ENCODE assay signal across 9 mouse cellular contexts in genomic region chr5:37029326-37029905, GRCm38 (mm10). TPM values are rescaled to one million over a fixed set of nuclear protein-coding genes. Genes with fewer than 3 reads are reported as not detected.
DNase-seq lines count a peak whose midpoint lies in the region; ATAC-seq and TF ChIP-seq lines count a peak whose summit lies in the region.
"Had no signal": no experiment of that assay in that cellular context is flagged by ENCODE, and none has a peak within 500 bp of the region (broad histone marks: within the 10 kb centered on the region; RNA-seq: fewer than 3 reads in every experiment).

No protein-coding gene starts in this region.

- H3K27ac ChIP-seq in gastrocnemius, adult 2 months = no peak overlapping the region
- no peak overlapping the region for H3K27ac ChIP-seq in limb, embryonic 10.5 days
- H3K27ac ChIP-seq in stomach, embryonic 15.5 days = no peak overlapping the region

- 0 out of 2 replicates have a peak, but pooled peaks have one; percentile 7 for ATAC-seq in common myeloid progenitor, adult 5-6 weeks (replicated peaks; ENCODE audit: low read depth, poor library complexity, severe bottlenecking)
- 0 out of 2 replicates have a peak, but pooled peaks have one; percentile 4 for ATAC-seq in stomach, embryonic 15.5 days (ENCODE audit: insufficient read depth, low FRiP score, low read depth)

- intact Hi-C loops in gastrocnemius, adult 2 months (cut with DNase I) = no loop called here

- peak overlapping the region; percentile 100 for H3K4me2 ChIP-seq in stomach, embryonic 15.5 days

- peaks cover 74% of the 10 kb centered on the region for H3K27me3 ChIP-seq in limb, embryonic 10.5 days (ENCODE audit: low read depth, poor library complexity, severe bottlenecking)
- peaks cover 45% of the 10 kb centered on the region for H3K27me3 ChIP-seq in stomach, embryonic 15.5 days (replicated peaks)

- 1% methylated on average over 17 of the region's 17 CpGs for WGBS in limb, embryonic 10.5 days
- under 1% methylated on average over 17 of the region's 17 CpGs for WGBS in stomach, embryonic 15.5 days

- no peak overlapping the region for H3K9ac ChIP-seq in stomach, embryonic 15.5 days

- peaks cover 18% of the 10 kb centered on the region for H3K4me1 ChIP-seq in limb, embryonic 10.5 days
- H3K4me1 ChIP-seq in stomach, embryonic 15.5 days = peaks cover 15% of the 10 kb centered on the region

- TF ChIP-seq CTCF in gastrocnemius, adult 2 months (IDR thresholded peaks at IDR 0.05) = no peak

- no peaks in the 10 kb centered on the region for H3K9me3 ChIP-seq in limb, embryonic 10.5 days (replicated peaks)
- H3K9me3 ChIP-seq in stomach, embryonic 15.5 days = no peaks in the 10 kb centered on the region

- DNase-seq in gastrocnemius, adult 2 months = no peak
- no peak for DNase-seq in gastrocnemius, adult 18-20 months (ENCODE audit: low spot score)
- DNase-seq in B cell, adult 2 months = peak; percentile 20 to 24
- DNase-seq in limb, embryonic 10.5 days (ENCODE audit: low spot score) = peak; percentile 36
- DNase-seq in kidney, postnatal 14 days = no peak
- no peak for DNase-seq in layer of hippocampus, postnatal 10 days (ENCODE audit: low spot score in 2 of 2)

- H3K4me3 ChIP-seq in gastrocnemius, adult 2 months = peak overlapping the region; percentile 73
- H3K4me3 ChIP-seq in limb, embryonic 10.5 days = peak overlapping the region; percentile 67
- H3K4me3 ChIP-seq in stomach, embryonic 15.5 days (replicated peaks) = peak overlapping the region; percentile 53

- H3K36me3 ChIP-seq in limb, embryonic 10.5 days = no peaks in the 10 kb centered on the region
- H3K36me3 ChIP-seq in stomach, embryonic 15.5 days = no peaks in the 10 kb centered on the region

RNA-seq across cellular contexts. Expression of gene Wfs1, which starts 40.4 kb away (rescaled TPM):
- total RNA-seq in gastrocnemius, adult 2 months (2021) = 10 to 100 TPM; 49.9 to 86.0 TPM
- total RNA-seq in gastrocnemius, adult 18-20 months (2021) = 10 to 100 TPM; 57.7 to 80.4 TPM
- total RNA-seq in common myeloid progenitor, adult 5-6 weeks (2017) = 0.64 and 1.4 TPM in 2 replicates
- 6.1 and 6.7 TPM in 2 replicates for polyA plus RNA-seq in limb, embryonic 10.5 days (2016; fragmentation: Nextera tagmentation; extraction: Ambion mirVana)
- 10.8 and 11.6 TPM in 2 replicates for polyA plus RNA-seq in stomach, embryonic 15.5 days (2015; fragmentation: Nextera tagmentation; extraction: Ambion mirVana)
- 10 to 100 TPM; 65.9 to 91.7 TPM for total RNA-seq in layer of hippocampus, postnatal 10 days (2021)
- total RNA-seq: MEL had no signal

RNA-seq across cellular contexts. Expression of gene Gm1043, which starts 55.8 kb away (rescaled TPM):
- not detected for total RNA-seq in gastrocnemius, adult 2 months (2021)
- not detected for total RNA-seq in gastrocnemius, adult 18-20 months (2021)
- not detected in 2 replicates for total RNA-seq in common myeloid progenitor, adult 5-6 weeks (2017)
- not detected in 2 replicates for polyA plus RNA-seq in limb, embryonic 10.5 days (2016; fragmentation: Nextera tagmentation; extraction: Ambion mirVana)
- 0.04 and 0.10 TPM in 2 replicates for polyA plus RNA-seq in stomach, embryonic 15.5 days (2015; fragmentation: Nextera tagmentation; extraction: Ambion mirVana)
- 10 to 100 TPM; 16.5 to 18.4 TPM for total RNA-seq in layer of hippocampus, postnatal 10 days (2021)
- total RNA-seq: MEL had no signal

Comparison
In these comparisons a context has a peak if more than half of its experiments do, and no peak if none do; other contexts are left out.
1. DNase-seq: peak in B cell, adult 2 months (2 of 2) and limb, embryonic 10.5 days (single experiment); none in gastrocnemius, adult 2 months (single experiment), gastrocnemius, adult 18-20 months (single experiment), kidney, postnatal 14 days (single experiment) and layer of hippocampus, postnatal 10 days (0 of 2).
2. RNA of gene Wfs1, which starts 40.4 kb away (total RNA-seq): 65.9 to 91.7 TPM in layer of hippocampus, postnatal 10 days, 49.9 to 86.0 TPM in gastrocnemius, adult 2 months and 57.7 to 80.4 TPM in gastrocnemius, adult 18-20 months; 0.64 to 1.4 TPM in common myeloid progenitor, adult 5-6 weeks; every median in the first group is over 10 times any median in the second.
3. RNA of gene Gm1043, which starts 55.8 kb away (total RNA-seq): 16.5 to 18.4 TPM in layer of hippocampus, postnatal 10 days; not detected in gastrocnemius, adult 2 months, not detected in gastrocnemius, adult 18-20 months and not detected in common myeloid progenitor, adult 5-6 weeks; every median in the first group is over 10 times any median in the second.
4. Peak in every context shown above with its lines, with median percentiles within 50 percentile points of each other: H3K4me3 ChIP-seq.